Mouse (Mus musculus): ENCODE data around the gene Spsb4.
A peak's percentile ranks its signal among the peaks of the same experiment; 100 is the strongest.

Spsb4 gene

DNA sequence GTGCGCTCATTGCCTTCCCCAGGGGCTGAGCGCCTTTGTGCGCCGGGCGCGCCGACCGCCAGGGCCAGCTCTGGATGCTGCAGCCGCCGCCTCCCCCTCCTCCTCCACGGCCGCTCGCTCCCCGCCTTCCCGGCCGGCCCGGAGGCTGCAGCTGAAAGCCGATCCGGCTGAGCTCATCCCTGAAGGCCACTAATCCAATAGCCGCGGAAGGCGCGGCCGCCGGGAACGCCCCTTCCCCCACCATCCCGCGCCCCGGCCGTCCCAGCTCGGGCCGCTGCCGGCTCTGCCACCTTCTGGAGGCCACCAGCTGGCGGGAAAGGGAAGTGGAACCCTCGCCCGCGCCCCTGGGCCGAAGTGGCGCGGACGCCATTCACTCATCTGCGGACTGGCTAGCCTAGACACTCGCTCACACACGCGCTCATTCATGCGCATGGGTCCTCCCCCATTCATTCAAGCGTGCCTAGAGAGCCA, at the start of gene Spsb4:
Spsb4 (minus strand) TSS at position 167 of the 471 bp plus-strand sequence.
- DNase-seq, result peak; percentile 45 to 58

- DNase-seq, result no peak
Measured at GRCm38 (mm10) chr9:97067761-97068160, 49.1 kb upstream of the Spsb4 start.

DNA sequence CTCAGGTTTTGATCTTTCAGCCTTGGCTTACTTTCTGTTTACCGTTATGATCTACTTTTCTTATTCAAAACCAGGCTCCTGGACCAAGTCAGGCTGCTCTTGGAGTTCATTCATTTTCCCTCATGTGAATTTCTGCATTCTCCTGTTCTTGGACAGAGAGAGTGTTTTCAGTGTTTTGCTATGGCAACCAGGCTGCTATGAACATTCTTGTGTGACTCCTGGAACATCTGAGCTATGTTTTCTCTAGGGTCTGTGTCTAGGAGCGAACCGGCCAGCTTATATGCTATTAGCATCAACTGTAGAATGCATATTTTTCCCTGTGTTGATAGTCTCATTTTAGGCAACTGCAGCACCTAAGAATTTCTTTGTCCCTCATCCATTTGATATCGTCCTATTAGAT, 47.2 kb upstream of the Spsb4 start:
- DNase-seq, result no peak

- no peak for DNase-seq
Measured at GRCm38 (mm10) chr9:97065216-97065615, 46.6 kb upstream of the Spsb4 start.

DNA sequence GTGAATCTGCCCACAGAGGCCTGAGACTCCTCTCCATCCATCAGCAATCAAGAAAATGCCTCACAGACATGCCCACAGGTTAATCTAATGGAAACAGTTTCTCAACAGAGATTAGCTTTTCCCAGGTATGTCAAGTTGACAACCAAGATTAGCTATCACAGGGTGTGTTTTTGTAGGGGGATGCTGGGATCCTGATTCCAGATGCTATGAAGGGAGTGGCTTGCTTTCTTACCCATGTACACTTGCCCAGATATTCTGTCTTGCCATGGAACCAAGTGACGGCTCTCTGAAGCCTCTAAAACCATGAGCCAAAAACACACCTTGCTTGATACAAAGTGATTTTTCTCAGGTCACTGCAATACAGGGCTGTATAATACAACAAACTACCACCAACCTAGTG, 45.5 kb upstream of the Spsb4 start:
- no peak for DNase-seq

DNA sequence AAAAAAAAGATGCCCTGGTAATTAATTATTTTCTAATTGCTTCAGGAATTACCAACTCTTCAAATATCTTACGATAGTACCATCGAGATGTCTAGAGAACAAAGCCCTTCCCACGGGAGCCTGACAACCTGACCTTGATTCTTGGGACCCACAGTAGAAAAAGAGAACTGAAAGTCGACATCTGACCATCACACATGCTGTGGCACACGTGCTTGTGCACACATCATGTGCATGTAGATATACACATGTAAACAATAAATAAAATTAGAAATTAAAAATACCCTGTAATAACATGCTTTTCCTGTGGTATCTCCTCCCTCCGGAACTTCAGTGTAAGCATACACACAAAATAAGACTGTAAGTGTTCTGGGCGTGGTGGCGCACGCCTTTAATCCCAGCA, 43.1 kb upstream of the Spsb4 start:
- no peak for DNase-seq

GRCm38 (mm10) chr9:97056541-97057338, 38.1 kb upstream of the Spsb4 start:
- DNase-seq, result no peak

GRCm38 (mm10) chr9:97055906-97056305, 37.3 kb upstream of the Spsb4 start:
- no peak for DNase-seq

GRCm38 (mm10) chr9:97051176-97051575, 32.5 kb upstream of the Spsb4 start:
- DNase-seq, result no peak

GRCm38 (mm10) chr9:97046240-97046639, 27.6 kb upstream of the Spsb4 start:
- no peak for DNase-seq

GRCm38 (mm10) chr9:97041633-97042032, 23.0 kb upstream of the Spsb4 start:
- no peak for DNase-seq

- no peak for DNase-seq
Measured at GRCm38 (mm10) chr9:97038010-97038409, 19.4 kb upstream of the Spsb4 start.

DNA sequence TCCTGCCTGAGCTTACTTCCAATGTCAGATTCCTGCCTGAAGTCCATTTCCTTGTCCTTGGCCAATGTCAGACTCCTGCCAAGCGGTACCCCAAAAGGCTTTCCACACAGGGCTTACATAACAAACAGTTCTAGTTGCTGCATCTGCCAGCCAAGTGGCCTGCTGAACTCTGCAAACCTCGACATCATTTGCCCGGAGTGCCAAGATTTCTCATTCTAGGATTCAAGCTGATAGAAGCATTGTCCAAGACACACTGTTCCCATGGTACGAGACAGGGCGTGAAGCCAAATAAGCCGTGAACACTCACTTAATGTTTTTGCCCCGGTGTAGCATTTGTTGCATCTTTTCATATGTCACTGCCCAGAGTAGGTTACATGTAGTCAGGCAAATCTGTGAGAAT, 18.0 kb upstream of the Spsb4 start:
- no peak for DNase-seq

DNA sequence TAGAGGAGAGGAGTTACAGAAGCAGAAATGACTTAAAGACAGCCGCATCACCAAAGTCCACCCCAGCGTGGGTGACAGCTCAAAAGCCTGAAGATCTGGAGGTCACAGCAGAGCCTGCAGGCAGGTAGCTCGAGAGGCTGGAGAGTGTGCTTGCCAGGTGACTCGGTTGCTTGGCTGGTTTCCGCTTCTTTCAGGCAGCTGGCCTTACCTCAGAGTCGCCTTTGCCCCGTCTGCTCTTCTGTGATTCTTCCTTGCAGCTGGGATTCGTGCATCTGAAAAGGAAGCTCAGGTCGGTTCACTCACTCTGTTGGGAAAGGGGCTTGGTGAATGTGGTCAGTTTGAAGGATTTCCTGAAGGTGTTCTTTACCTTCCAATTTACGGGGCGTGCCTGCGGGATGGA, 8.7 kb upstream of the Spsb4 start:
- DNase-seq, result no peak

GRCm38 (mm10) chr9:97026006-97026405, 7.4 kb upstream of the Spsb4 start:
- DNase-seq, result no peak

GRCm38 (mm10) chr9:97024451-97024850, 5.8 kb upstream of the Spsb4 start:
- no peak for DNase-seq

DNA sequence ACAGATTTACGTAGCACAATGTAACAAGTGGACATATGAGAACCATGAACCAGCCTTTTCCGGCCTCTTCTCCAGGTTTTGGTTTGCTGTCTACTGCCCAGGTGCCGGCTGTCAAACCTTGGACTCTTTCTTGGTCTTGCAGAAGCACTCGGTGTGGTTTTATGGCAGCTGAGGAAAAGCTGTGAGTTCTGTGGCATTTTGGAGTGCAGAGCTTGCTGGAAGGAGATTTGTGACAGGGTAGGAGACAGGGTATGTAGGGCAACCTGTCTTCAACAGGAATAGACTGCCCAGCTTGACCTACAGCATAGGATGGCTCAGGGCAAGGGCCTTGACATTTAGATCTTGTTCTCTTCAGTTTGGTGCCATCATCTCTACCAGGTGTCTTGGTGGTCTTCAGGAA, 4.3 kb upstream of the Spsb4 start:
- DNase-seq, result no peak

DNA sequence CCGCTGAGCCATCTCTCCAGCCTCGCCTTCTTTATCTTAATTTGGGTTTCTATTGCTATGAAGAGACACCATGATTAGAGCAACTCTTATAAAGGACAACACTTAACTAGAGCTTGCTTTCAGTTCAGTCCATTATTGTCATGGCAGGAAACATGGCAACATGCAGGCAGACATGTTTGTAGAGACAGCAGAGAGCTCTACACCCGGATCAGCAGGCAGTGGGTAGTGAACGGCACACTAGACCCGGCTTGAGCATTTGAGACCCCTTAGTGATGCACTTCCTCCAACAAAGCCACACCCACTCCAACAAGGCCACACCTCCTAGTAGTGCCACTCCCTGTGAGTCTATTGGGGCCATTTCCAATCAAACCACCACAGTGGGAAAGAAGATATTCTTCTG, 3.7 kb upstream of the Spsb4 start:
- no peak for DNase-seq

GRCm38 (mm10) chr9:97020152-97020551, 1.5 kb upstream of the Spsb4 start:
- no peak for DNase-seq

DNA sequence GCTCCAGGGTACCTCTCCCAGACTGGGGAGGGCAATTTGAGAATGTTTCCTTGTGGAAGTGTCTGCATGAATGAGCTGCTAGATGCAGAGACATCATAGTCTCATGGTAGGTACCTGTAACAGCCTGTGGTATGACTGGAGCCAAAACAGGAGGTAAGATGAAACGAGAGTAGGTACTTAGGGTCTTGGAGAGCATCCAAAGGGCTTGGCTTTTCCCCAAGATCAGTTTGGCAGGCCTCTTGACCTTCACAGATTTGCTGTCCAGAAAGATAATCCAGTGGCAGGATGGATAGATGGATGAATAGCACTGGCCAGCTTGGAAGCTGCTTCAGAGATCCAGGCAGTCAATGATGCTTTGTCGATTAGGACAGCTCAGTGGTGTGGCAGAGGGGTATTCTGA, 1.0 kb upstream of the Spsb4 start:
- DNase-seq, result no peak

- peak in 1 of 2 experiments; percentile 8 for DNase-seq
Measured at GRCm38 (mm10) chr9:97019231-97019630, 588 bp upstream of the Spsb4 start.

- DNase-seq, result peak; percentile 30 to 32
Measured at GRCm38 (mm10) chr9:97017811-97018641, 617 bp downstream of the Spsb4 start.

GRCm38 (mm10) chr9:97017121-97017810, 1.4 kb downstream of the Spsb4 start:
- DNase-seq, result peak; percentile 15 to 17

Measured in cerebellum, postnatal 36 days (tissue).